Mouse (Mus musculus) thymus, adult 2 months (tissue): ENCODE results near the gene Atg101. TPM values are rescaled to one million over a fixed set of nuclear protein-coding genes. Genes with fewer than 3 reads are reported as not detected.
A peak's percentile ranks its signal among the peaks of the same experiment; 100 is the strongest.

Experiments
- DNase-seq: peaks from one replicate; pipeline ENCODE4 v3.0.0; 2021
- H3K27ac ChIP-seq: fragments of 200-500 bp; 2 replicates; pipeline ENCODE4 v1.5.1; 2012; ENCODE audit warnings: low read length, control low read depth; ENCODE audit not compliant: control insufficient read depth, insufficient read depth
- H3K27me3 ChIP-seq: fragments of 200-500 bp; 2 replicates; pipeline ENCODE4 v1.6.1; 2012; ENCODE audit warnings: mild to moderate bottlenecking, low read length, moderate library complexity, mixed read lengths; ENCODE audit not compliant: control insufficient read depth, insufficient read depth
- H3K36me3 ChIP-seq: fragments of 200-500 bp; 2 replicates; pipeline ENCODE4 v1.6.1; 2012; ENCODE audit warnings: mild to moderate bottlenecking, low read length, moderate library complexity; ENCODE audit not compliant: control insufficient read depth, insufficient read depth
- H3K4me1 ChIP-seq: fragments of 200-500 bp; replicated peaks from 2 replicates; pipeline ENCODE4 v1.6.1; 2012; ENCODE audit warnings: low read length; ENCODE audit not compliant: control insufficient read depth, insufficient read depth
- H3K4me3 ChIP-seq: fragments of 200-500 bp; 2 replicates; pipeline ENCODE4 v1.5.1; 2012; ENCODE audit warnings: mild to moderate bottlenecking, low read length, control low read depth, moderate library complexity; ENCODE audit not compliant: control insufficient read depth, insufficient read depth
- CTCF ChIP-seq: fragments of 200-500 bp; IDR thresholded peaks from 2 replicates; pipeline ENCODE4 v1.5.1; 2012; ENCODE audit warnings: mild to moderate bottlenecking, control low read depth, low read length, moderate library complexity, borderline replicate concordance; ENCODE audit not compliant: control insufficient read depth, poor library complexity, insufficient read depth; ENCODE audit errors: extremely low read depth
- POLR2A ChIP-seq: fragments of 200-500 bp; IDR thresholded peaks from 2 replicates; pipeline ENCODE4 v1.6.1; 2012; ENCODE audit warnings: mild to moderate bottlenecking, low read length, control low read depth, moderate library complexity; ENCODE audit not compliant: control insufficient read depth, poor library complexity, insufficient read depth; ENCODE audit errors: extremely low read depth
- WGBS: fragments of 180-500 bp; shearing (Covaris S2); methylation state at CpG from one replicate; pipeline ENCODE4 v1.1.7; 2018; 5-methylcytosine and 5-hydroxymethylcytosine counted together
- polyA plus RNA-seq: library from polyadenylated mRNA; depleted of rRNA; stranded (reverse); fragments of >200 nt; gene quantifications from 2 replicates; pipeline ENCODE4 v1.2.3, GENCODE M21; 2012

The Atg101 gene
- polyA plus RNA-seq, 1 experiment = 75.2 TPM

DNA sequence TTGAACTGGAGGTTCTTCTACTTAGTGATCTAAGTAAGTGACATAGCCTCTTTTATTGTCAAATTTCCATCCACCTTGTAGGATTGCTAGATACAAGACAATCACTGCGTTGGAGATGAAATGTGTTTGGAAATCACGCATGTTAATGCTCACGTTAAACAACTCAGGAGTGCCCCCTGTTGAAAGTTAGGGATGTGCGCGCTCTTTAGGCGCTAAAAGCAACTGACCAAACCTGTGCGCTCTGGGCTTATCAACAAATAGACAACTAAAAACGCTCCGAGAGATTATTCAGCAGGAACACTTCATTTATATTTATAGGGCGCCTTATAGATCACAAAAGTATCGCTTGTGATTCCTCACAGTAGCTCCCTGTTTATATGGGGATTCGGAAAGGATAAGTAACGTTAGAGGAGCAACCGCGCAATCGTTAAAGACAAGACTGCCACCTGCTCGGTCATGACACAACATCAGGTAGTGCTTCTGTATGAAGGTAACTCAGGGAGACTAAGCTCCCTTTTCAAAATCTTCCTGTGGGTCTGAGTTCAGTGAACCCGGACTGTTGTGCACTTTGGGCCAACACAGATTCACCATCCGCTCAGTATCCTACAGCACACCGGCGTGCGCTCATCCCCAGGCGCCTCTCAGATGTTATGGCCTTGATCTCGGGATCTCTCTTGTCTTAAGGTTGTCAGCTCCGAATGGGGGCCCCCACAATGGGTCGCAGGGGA is 725 bp upstream of the Atg101 start:
- Histone ChIP-seq H3K4me1 (peaks cover 8% of the 10 kb centered on the region), H3K36me3 (peaks cover 12% of the 10 kb centered on the region), H3K4me3 (peak overlapping the region; percentile 39), H3K27ac (peak overlapping the region; percentile 35), H3K27me3 (no peaks in the 10 kb centered on the region)
- no peak for TF ChIP-seq CTCF
- TF ChIP-seq POLR2A = no peak
- DNase-seq = peak; percentile 61
- WGBS = 1% methylated on average over 26 of the region's 26 CpGs

DNA sequence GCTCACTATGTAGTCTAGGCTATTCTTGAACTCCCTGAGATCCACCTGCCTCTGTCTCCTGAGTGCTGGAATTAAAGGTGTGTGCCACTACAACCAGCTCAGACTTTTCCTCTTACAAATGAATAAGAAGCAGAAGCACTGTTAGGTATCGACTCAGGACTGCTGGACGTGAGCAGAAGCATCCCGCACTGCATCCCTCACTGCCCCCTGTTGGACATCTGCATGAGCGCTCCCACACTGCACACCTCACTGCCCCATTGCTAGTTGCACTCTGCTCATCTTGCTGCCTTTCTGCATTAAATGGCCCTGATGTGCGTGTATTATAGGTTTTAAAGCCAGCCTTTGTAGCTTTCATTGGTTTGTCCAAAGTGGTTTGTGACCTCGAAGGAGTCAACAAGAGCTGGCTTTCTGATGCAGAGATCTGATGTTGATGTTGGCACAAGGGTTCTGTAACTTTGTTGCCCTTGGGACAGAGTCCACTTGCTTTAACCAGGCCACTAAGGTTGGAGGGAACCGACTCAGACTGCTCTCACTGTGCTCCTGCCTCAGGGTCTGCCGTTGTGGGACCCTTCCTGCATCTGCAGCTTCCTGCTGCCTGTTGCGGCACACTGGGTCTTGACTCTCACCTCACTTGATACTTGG is 2.2 kb downstream of the Atg101 start:
- Histone ChIP-seq H3K27me3 (no peaks in the 10 kb centered on the region), H3K4me1 (peaks cover 8% of the 10 kb centered on the region), H3K36me3 (peaks cover 37% of the 10 kb centered on the region), H3K27ac (no peak overlapping the region), H3K4me3 (no peak overlapping the region)
- no peak for DNase-seq
- WGBS = 72% methylated on average over 9 of the region's 9 CpGs
- TF ChIP-seq POLR2A (no peak), CTCF (no peak)

DNA sequence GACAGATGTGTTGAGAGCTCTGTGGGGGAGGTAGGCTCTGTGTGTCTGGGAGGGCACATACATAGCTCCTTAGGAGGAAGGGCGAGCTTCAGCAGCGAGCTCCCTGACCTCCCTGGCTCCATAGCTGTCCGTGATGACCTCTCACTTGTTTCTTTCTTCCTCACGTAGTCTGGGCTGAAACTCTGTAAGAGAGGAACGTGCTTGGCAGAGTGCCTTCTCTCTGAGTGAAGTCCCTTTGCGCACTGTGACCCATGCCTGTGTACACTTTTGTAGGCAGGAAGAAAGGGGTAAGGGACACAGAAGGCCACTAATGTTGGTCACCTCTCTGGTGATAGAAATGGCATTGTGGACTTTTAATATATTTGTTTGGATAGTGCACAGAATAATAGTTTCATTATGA is 3.3 kb downstream of the Atg101 start:
- TF ChIP-seq CTCF (no peak), POLR2A (no peak)
- H3K27me3 ChIP-seq = no peaks in the 10 kb centered on the region
- WGBS = 95% methylated on average over 6 of the region's 6 CpGs
- no peak overlapping the region for H3K4me3 ChIP-seq
- no peak for DNase-seq
- no peak overlapping the region for H3K27ac ChIP-seq
- peaks cover 37% of the 10 kb centered on the region for H3K36me3 ChIP-seq
- peaks cover 8% of the 10 kb centered on the region for H3K4me1 ChIP-seq

DNA sequence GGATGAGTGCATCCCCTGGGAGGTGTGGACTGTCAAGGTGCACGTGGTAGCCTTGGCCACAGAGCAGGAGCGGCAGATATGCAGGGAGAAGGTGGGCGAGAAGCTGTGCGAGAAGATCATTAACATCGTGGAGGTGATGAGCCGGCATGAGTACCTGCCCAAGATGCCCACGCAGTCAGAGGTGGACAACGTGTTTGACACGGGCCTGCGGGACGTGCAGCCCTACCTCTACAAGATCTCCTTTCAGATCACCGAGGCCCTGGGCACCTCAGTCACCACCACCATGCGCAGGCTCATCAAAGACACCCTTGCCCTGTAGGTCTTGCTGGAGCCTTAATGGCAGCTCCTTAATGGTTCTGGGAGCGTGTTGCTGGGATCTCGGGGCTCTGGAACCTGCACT is 6.3 kb downstream of the Atg101 start:
- H3K27ac ChIP-seq = no peak overlapping the region
- H3K4me3 ChIP-seq = no peak overlapping the region
- TF ChIP-seq CTCF (no peak), POLR2A (no peak)
- peaks cover 5% of the 10 kb centered on the region for H3K4me1 ChIP-seq
- H3K36me3 ChIP-seq = peaks cover 37% of the 10 kb centered on the region
- WGBS = 98% methylated on average over 15 of the region's 15 CpGs
- H3K27me3 ChIP-seq = no peaks in the 10 kb centered on the region
- DNase-seq = no peak

DNA sequence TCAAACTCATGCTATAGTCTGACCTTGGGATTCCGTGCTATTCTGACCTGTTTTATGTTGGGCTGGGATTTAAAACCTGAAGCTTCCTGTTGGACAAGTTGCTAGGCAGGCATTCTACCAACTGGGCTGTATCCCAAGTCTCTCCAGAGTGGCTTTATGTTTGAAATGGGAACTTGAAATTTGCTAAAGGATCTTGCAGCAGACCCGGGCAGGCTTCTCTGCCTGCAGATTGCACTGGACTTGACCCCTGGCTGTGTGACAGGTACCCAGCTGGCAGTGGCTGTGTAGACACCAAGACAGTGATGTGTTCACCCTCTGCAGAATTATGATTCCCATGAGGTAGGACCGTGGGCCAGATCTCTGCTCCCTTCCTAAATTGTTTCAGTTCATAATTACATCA is 7.9 kb downstream of the Atg101 start:
- peaks cover 8% of the 10 kb centered on the region for H3K4me1 ChIP-seq
- no peak overlapping the region for H3K4me3 ChIP-seq
- peaks cover 36% of the 10 kb centered on the region for H3K36me3 ChIP-seq
- H3K27me3 ChIP-seq = no peaks in the 10 kb centered on the region
- 96% methylated on average over 3 of the region's 3 CpGs for WGBS
- DNase-seq = no peak
- no peak overlapping the region for H3K27ac ChIP-seq
- TF ChIP-seq CTCF (no peak), POLR2A (no peak)

DNA sequence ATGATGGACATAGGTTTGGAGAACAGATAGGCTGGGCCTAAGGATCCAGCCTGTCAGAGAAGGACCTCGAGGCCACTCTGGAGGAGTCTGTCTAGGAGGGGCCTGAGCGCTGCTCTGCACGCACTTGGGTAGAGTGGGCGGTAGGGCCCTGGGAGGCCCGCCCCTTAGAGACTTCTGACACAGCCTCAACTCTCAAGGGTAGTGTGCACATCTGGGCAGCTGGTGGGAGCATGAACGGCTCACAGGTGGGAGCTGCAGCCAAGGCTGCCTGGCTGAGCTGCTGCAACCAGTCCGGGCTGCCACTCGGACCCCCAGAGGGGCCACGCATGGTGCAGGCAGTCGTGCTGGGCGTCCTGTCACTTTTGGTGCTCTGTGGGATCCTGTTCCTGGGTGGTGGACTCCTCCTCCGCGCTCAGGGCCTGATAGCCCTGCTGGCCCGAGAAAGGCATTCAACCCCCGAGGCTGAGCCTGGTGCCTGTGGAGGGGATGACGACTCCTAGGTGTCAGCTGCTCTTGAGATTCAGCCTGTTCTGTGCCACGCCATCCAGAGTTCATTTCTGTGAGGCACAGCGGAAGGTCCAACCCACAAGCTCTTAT is 9.1 kb downstream of the Atg101 start, which contains the start of gene 6030408B16Rik:
Gene 6030408B16Rik (plus strand): TSS at position 188 of the 597 bp plus-strand sequence.
- 83% methylated on average over 18 of the region's 18 CpGs for WGBS
- peaks cover 8% of the 10 kb centered on the region for H3K4me1 ChIP-seq
- H3K27me3 ChIP-seq = no peaks in the 10 kb centered on the region
- no peak within 1 kb of the TSS for H3K27ac ChIP-seq
- H3K36me3 ChIP-seq = peaks cover 27% of the 10 kb centered on the region
- no peak for TF ChIP-seq POLR2A
- TF ChIP-seq CTCF = no peak
- DNase-seq = no peak
- no peak within 1 kb of the TSS for H3K4me3 ChIP-seq
